Mouse (Mus musculus): ENCODE results near the gene Srebf1.

The Srebf1 gene

DNA sequence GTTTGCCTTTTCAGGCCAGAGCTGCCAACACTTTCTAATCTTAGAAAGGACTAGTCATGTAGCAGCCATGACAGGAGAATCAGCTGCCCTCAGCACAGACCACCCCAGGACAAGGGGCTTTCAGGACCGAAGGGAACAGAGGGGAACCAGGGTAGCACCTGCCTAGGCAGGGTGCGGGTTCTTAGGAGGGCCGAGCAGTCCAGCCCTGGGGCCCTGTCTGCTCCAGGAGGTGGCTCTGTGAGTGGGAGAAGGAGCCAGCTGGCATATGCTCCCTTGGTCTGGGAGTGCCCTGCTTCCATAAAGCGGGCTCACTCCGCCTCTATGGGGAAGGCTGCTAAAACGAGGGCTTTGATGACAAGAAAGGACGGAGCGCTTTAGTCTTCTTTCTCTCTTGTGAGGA is 10.9 kb upstream of the Srebf1 start:
- no peak for DNase-seq

- DNase-seq: no peak
These were observed 10.2 kb upstream of the Srebf1 start for GRCm38 (mm10) chr11:60232441-60233058.

DNA sequence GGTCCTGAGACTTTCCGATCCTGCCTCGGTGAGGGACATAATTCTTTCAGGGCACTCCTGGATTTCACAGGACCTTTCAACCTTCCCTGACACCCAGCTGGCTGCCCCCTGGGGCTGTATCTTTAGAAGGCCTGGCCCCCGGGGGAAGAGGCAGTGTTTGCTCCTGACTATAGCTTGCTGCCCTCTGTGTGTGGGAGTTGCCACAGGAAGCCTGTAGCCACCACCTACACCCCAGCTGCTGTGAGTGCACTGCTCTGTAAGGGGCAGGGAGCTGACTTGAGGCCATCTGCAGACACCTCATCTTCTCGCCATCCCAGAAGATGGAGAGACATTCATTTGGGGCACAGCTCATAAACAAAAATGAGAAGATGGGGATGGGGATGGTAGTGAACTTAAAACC is 9.6 kb upstream of the Srebf1 start:
- DNase-seq: no peak

DNA sequence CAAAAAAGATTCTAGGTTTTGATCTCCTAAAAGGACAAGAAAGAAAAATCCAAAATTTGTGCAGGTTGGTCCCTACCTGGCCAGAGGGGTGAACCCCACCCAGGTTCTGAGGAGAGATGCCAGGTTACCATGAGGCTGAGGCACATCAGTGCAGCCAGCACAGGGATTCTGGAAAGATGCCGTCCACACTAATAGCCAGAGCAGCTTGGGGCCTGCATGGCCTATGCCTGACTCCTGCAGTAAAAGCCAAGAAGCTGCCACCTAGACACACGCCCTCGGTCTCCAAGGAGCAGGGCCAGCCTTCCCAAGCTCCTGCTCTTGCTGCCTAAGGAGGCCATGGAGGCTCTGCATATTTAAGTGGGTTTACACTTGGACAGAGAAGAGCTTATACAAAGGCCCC is 8.9 kb upstream of the Srebf1 start:
- no peak for DNase-seq

- DNase-seq: no peak
These were observed 8.1 kb upstream of the Srebf1 start for GRCm38 (mm10) chr11:60230512-60230911.

DNA sequence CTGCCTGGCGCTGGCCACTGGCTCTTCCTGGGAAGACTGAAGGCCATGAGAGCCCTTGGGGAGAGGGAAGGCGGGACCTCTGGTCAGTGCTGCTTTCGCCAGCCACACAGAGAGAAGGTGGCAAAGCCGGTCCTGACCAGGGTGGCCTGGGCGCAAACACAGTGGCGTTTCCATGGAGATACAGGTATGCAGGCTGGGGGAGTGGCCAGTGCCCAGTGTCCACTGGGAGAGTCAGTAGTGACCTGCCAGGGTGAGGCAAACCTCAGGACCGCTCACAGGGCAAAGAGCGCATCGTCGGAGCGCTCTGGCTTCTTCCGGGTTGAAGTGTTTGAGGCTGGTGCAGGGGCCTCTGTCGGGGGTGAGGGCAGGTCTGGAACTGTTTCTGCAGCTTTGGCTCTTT is 7.4 kb upstream of the Srebf1 start:
- peak; percentile 46 for DNase-seq

GRCm38 (mm10) chr11:60228525-60228924 is 6.1 kb upstream of the Srebf1 start:
- DNase-seq: no peak

DNA sequence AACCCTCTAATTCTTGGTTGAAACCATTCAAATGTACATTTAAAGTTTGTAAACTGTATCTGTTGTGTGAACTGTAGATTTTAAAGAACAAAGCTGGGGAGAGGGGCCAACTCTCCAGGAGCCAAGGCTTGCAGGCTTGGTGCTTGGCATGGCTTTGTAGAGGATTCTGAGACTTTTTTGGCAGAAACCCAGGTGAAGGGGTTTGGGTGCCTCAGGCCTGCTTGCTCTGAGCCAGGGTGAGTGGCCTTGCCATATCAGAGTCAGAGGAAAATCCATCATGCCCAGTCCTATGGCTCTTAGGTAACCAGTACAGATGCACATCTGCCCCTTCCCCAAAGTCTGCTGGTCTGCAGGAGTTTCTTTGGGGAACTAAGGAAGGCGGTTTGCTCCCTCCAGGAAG is 3.5 kb upstream of the Srebf1 start:
- DNase-seq: no peak

DNA sequence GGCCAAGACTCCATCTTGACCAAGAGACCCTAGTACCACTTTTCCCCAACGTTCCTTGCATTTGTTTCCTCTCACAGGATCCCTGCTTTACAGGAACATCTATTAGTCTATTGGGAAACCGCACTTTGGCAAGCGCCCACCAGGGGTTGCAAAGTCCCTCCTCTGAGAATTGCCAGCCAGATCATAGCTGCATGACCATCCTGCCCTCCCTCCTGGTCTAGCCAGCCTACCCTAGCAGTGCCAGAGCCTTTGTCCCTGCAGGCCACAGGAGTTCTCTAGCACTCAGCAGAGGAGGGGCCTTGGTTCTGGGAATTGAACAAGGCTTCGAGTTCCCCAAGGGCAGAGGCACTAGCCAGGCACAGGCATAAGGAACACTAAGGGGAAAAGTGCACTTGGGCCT is 2.3 kb upstream of the Srebf1 start:
- DNase-seq: no peak

- no peak for DNase-seq
These were observed 304 bp downstream of the Srebf1 start for GRCm38 (mm10) chr11:60222085-60222468.

GRCm38 (mm10) chr11:60221425-60221824 is 956 bp downstream of the Srebf1 start:
- DNase-seq: no peak

DNA sequence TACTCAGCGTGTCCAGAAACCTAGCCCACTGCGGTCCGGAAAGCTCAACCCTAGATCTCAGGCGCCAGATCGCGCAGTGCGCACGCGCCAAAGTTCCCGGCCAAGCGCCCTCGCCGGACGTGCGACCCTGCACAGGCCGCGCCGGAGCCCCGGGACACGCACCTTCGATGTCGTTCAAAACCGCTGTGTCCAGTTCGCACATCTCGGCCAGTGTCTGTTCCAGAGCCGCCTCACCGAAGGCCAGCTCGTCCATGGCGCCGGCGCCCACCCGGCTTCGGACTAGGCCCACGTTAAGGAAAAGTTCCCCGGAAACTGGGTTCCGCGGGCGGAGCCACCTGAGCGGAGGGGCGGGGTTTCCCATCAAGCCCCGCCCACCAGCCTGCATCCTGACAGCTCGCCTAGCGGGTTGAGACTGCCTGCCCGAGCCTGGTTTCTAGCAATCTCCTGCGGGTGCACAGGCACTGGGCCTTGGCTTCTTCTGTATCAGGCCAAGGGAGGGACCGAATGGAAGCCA is 2.0 kb downstream of the Srebf1 start:
- peak; percentile 93 for DNase-seq

GRCm38 (mm10) chr11:60219609-60220008 is 2.8 kb downstream of the Srebf1 start:
- no peak for DNase-seq

DNA sequence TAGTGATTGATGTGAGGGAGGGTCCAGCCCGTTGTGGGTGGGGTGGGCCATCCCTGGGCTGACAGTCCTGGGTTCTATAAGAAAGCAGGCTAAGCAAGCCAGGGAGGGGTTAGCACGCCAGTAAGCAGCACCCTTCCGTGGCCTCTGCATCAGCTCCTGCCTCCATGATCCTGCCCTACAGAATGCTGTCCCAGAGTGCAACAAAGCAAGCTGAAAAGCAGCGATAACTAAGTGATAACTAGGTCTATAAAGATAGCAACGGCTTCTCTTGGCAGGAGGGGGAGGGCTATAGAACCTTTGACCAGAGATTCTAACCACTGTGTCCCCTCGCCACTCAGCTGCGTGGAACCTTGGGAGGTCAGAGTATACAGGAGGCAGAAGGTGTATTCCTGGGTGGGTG is 4.9 kb downstream of the Srebf1 start:
- DNase-seq: no peak

DNA sequence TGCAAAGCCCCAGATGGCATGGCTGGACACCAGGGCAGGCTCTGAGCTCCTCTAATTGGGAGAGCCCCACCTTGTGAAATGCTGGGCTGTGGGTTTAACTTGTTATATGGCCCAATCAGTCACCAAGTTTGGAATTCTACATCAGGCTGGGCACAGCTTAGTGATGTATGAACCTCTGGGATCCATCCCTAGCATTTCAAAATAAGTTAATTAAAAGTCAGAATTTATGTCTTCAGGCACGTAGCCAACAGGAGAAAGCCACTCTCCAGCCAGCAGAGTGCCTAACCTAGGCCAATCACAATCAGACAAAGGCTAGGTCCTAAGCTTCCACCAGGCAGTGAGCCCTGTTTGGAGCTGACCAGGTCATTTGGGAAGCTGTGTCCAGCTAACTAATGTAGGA is 5.7 kb downstream of the Srebf1 start:
- no peak for DNase-seq

DNA sequence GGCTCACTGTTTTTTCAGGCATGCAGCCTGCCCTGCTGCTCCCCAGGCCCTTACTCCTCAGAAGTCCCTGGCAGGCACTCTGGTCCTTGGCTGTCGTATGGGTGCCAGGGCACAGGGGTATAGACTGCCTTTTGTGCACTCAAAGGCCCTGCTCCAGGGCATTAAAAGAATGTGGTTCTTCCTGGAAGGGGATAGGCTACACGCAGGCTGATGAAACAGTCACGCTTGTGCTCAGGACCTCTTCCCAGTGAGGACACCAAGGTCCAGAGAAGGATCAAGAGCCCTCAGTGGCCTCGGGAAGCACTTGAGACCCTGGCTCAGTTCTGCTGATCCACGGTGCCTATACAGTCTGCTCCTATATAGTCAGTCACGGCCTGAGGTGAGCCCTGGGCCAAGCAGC is 9.1 kb downstream of the Srebf1 start:
- no peak for DNase-seq

DNA sequence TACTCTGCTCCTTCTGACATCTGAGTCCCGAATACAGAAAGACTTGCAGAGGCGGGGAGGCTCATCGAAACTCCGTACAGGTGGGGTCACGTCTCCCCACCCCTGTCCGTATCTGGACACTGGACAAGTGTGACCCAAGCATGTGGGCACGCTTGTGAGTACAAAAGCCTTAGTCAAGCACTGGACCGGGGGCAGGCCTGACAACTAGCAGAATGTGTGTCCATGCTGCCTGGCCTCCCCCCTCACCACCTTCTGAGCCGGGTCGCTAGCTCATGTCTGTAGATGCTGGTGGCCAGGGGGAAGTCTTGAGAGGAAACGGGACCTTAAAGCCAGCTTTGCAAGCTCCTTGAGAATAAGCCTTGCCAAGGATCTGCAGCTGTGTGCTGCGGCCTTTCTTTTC is 10.6 kb downstream of the Srebf1 start:
- DNase-seq: no peak

DNA sequence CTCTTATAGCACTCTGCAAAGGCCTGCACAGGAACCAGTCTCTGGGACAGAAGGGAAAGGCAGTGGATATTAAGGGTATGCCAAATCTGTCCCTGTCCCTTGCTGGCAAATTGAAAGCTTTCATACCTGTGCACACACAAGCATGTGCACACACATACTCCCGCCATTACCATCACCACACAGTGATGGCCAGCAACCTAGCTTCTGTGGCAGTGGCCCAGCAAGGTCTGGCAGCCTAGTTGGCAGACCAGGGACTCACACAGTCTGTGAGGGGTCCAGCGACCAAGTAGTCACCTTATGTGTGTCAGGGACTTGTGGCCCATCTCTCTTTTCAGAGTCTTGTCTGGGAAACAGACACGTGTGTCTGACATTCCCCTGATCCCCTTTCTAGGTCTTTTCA is 11.2 kb downstream of the Srebf1 start:
- DNase-seq: no peak

GRCm38 (mm10) chr11:60210305-60210724 is 12.1 kb downstream of the Srebf1 start:
- DNase-seq: peak; percentile 95

- no peak for DNase-seq
These were observed 12.5 kb downstream of the Srebf1 start for GRCm38 (mm10) chr11:60209933-60210249.

DNA sequence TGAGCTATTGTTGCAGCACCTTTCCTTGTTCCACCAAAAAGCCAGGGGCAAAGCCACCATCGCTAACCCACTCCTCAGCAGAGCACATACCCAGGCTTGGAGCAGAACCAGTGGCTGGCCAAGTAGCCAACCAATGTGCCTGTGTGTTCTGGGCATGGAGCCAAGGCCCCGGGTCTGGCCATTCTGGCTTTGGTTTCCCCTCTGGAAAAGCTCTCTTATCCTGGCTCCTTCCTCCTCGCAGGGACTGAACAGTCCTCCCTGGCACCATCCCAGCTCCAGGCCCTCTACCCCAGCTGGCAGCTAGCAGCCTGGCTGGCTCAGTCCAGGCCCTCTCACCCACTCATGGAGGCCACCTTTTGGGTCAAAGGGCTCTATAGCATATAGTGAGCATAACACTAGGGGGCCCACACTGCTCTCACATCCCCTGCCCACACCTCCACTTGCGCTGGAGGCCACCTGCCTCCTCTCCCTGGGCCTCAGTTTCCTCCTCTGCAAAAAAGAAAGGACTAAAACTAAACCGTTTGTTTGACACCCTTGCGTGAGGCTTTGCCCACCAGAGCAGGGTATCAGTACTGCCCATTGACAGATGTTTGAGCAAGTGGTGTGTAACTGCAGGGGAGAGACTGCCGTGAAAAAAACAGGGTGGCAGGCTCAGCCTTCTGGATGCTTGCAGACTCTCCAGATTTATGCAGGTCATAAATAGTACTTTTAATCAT is 13.0 kb downstream of the Srebf1 start:
- DNase-seq: peak; percentile 76

GRCm38 (mm10) chr11:60208712-60209111 is 13.7 kb downstream of the Srebf1 start:
- DNase-seq: no peak

- DNase-seq: no peak
These were observed 14.2 kb downstream of the Srebf1 start for GRCm38 (mm10) chr11:60208201-60208600.

GRCm38 (mm10) chr11:60206207-60206606 is 16.2 kb downstream of the Srebf1 start:
- no peak for DNase-seq

DNA sequence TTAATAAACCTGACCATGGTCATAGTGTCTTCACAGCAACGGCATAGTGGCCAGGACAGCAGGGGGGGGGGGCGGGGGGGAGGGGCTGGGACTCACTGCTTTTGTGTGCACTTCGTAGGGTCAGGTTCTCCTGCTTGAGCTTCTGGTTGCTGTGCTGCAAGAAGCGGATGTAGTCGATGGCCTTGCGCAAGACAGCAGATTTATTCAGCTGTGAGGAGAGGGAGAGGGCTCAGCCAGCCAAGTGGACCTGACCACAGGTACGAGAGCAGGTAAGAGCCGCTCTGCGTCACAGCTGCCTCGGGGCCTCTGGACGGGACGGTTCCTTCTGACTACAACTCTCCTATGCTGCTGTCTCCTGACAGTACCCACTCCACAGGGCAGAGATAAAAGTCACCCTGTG is 17.4 kb downstream of the Srebf1 start:
- peak; percentile 58 for DNase-seq
